Mouse (Mus musculus) MEL (cell line): Measurements from ENCODE around the gene Cacna1c. TPM values are rescaled to one million over a fixed set of nuclear protein-coding genes. Genes with fewer than 3 reads are reported as not detected.
A peak's percentile ranks its signal among the peaks of the same experiment; 100 is the strongest.

Source experiments
- DNase-seq: peaks from one replicate; pipeline ENCODE4 v3.0.0; 2011; ENCODE audit warnings: low read depth, low spot score
- H3K27ac ChIP-seq: 2 replicates; pipeline ENCODE4 v1.5.1; 2012; ENCODE audit warnings: low read depth, mild to moderate bottlenecking, control low read depth, low read length, moderate library complexity; ENCODE audit not compliant: control insufficient read depth
- H3K27me3 ChIP-seq, 2 experiments: fragments of 150-350 bp in 1 of 2; sonication (generic) in 1 of 2; 2 replicates each; pipeline ENCODE4 v1.6.1; 2012; ENCODE audit warnings: low read length in 2 of 2, mild to moderate bottlenecking in 2 of 2, improper control_type of control experiment in 1 of 2, moderate library complexity in 1 of 2; ENCODE audit not compliant: insufficient read depth in 2 of 2, control insufficient read depth in 1 of 2
- H3K36me3 ChIP-seq, 2 experiments: 2 replicates each; pipeline ENCODE4 v1.6.1; 2012 to 2014; ENCODE audit warnings: low read length in 2 of 2, improper control_type of control experiment in 1 of 2, inconsistent platforms in 1 of 2, mild to moderate bottlenecking in 1 of 2; ENCODE audit not compliant: insufficient read depth in 2 of 2, control insufficient read depth in 1 of 2
- H3K4me1 ChIP-seq, 2 experiments: fragments of 150-350 bp in 1 of 2; sonication (generic) in 1 of 2; 2 replicates each; pipeline ENCODE4 v1.6.1; 2012; ENCODE audit warnings: low read length in 2 of 2, improper control_type of control experiment in 1 of 2, mild to moderate bottlenecking in 1 of 2; ENCODE audit not compliant: insufficient read depth in 2 of 2, control insufficient read depth in 1 of 2
- H3K4me3 ChIP-seq, 2 experiments: fragments of 150-350 bp in 1 of 2; sonication (generic) in 1 of 2; 2 replicates each; pipeline ENCODE4 v1.5.1; 2012; ENCODE audit warnings: low read depth in 2 of 2, low read length in 2 of 2, mild to moderate bottlenecking in 2 of 2, moderate library complexity in 2 of 2, control low read depth in 1 of 2, improper control_type of control experiment in 1 of 2; ENCODE audit not compliant: control insufficient read depth in 1 of 2, insufficient read depth in 1 of 2
- H3K79me2 ChIP-seq: 2 replicates; pipeline ENCODE4 v1.6.1; 2012; ENCODE audit warnings: mild to moderate bottlenecking, low read length, moderate library complexity; ENCODE audit not compliant: control insufficient read depth, poor library complexity, insufficient read depth
- H3K9ac ChIP-seq: 2 replicates; pipeline ENCODE4 v1.6.1; 2012; ENCODE audit warnings: low read depth, mild to moderate bottlenecking, control low read depth, low read length, moderate library complexity; ENCODE audit not compliant: control insufficient read depth, poor library complexity, severe bottlenecking
- H3K9me3 ChIP-seq: fragments of 150-350 bp; sonication (generic); replicated peaks from 2 replicates; pipeline ENCODE4 v1.6.1; 2012; ENCODE audit warnings: mild to moderate bottlenecking, low read length, improper control_type of control experiment, moderate library complexity; ENCODE audit not compliant: insufficient read depth
- CTCF ChIP-seq, 3 experiments: IDR thresholded peaks in 2 of 3; conservative IDR thresholded peaks in 1 of 3; 2 replicates each; pipeline ENCODE4 v1.5.1; 2011 to 2012; ENCODE audit warnings: low read length in 3 of 3, low read depth in 2 of 3, mild to moderate bottlenecking in 2 of 3, improper control_type of control experiment in 1 of 3, inconsistent platforms in 1 of 3, mixed read lengths in 1 of 3, moderate library complexity in 1 of 3; ENCODE audit not compliant: control insufficient read depth in 1 of 3, insufficient read depth in 1 of 3, poor library complexity in 1 of 3, severe bottlenecking in 1 of 3
- E2F4 ChIP-seq: IDR thresholded peaks from 2 replicates; pipeline ENCODE4 v1.6.1; 2011; ENCODE audit warnings: low read depth, low read length, improper control_type of control experiment, borderline replicate concordance
- EP300 ChIP-seq, 2 experiments: IDR thresholded peaks; 2 replicates each; pipeline ENCODE4 v1.6.1; 2011; ENCODE audit warnings: improper control_type of control experiment in 2 of 2, low read length in 2 of 2, low read depth in 1 of 2, mild to moderate bottlenecking in 1 of 2
- ETS1 ChIP-seq: IDR thresholded peaks from 2 replicates; pipeline ENCODE4 v1.6.1; 2012; ENCODE audit warnings: low read depth, mild to moderate bottlenecking, inconsistent platforms, low read length, improper control_type of control experiment, moderate library complexity
- GABPA ChIP-seq: IDR thresholded peaks from 2 replicates; pipeline ENCODE4 v1.6.1; 2012; ENCODE audit warnings: low read depth, mild to moderate bottlenecking, inconsistent platforms, low read length, improper control_type of control experiment, moderate library complexity
- GATA1 ChIP-seq: IDR thresholded peaks from 2 replicates; pipeline ENCODE4 v1.6.1; 2011; ENCODE audit warnings: low read depth, low read length, improper control_type of control experiment
- JUND ChIP-seq: IDR thresholded peaks from 2 replicates; pipeline ENCODE4 v1.6.1; 2011; ENCODE audit warnings: low read depth, mild to moderate bottlenecking, improper control_type of control experiment, low read length
- KAT2A ChIP-seq: conservative IDR thresholded peaks from 2 replicates; pipeline ENCODE4 v1.6.1; 2012; ENCODE audit warnings: low read depth, low read length, improper control_type of control experiment, inconsistent platforms
- MEF2A ChIP-seq: IDR thresholded peaks from 2 replicates; pipeline ENCODE4 v1.6.1; 2014; ENCODE audit warnings: low read depth, mild to moderate bottlenecking, inconsistent platforms, low read length, improper control_type of control experiment; ENCODE audit not compliant: poor library complexity, insufficient replicate concordance, severe bottlenecking; ENCODE audit errors: extremely low read depth
- MXI1 ChIP-seq: IDR thresholded peaks from 2 replicates; pipeline ENCODE4 v1.6.1; 2011; ENCODE audit warnings: mild to moderate bottlenecking, low read depth, low read length, improper control_type of control experiment
- MYC ChIP-seq: IDR thresholded peaks from 2 replicates; pipeline ENCODE4 v1.6.1; 2011; ENCODE audit warnings: low read depth, mild to moderate bottlenecking, low read length, improper control_type of control experiment, moderate library complexity
- NELFE ChIP-seq: IDR thresholded peaks from 2 replicates; pipeline ENCODE4 v1.6.1; 2011; ENCODE audit warnings: low read depth, low read length, improper control_type of control experiment
- NRF1 ChIP-seq: IDR thresholded peaks from 2 replicates; pipeline ENCODE4 v1.6.1; 2014; ENCODE audit warnings: low read depth, mild to moderate bottlenecking, inconsistent platforms, low read length, improper control_type of control experiment, moderate library complexity; ENCODE audit not compliant: poor library complexity, insufficient read depth, severe bottlenecking
- RAD21 ChIP-seq: IDR thresholded peaks from 2 replicates; pipeline ENCODE4 v1.6.1; 2011; ENCODE audit warnings: mild to moderate bottlenecking, low read depth, low read length, improper control_type of control experiment
- RCOR1 ChIP-seq: IDR thresholded peaks from 2 replicates; pipeline ENCODE4 v1.6.1; 2012; ENCODE audit warnings: low read depth, mild to moderate bottlenecking, inconsistent platforms, low read length, improper control_type of control experiment
- SIN3A ChIP-seq: IDR thresholded peaks from 2 replicates; pipeline ENCODE4 v1.6.1; 2012; ENCODE audit warnings: low read length, improper control_type of control experiment, inconsistent platforms
- SMC3 ChIP-seq: IDR thresholded peaks from 2 replicates; pipeline ENCODE4 v1.6.1; 2011; ENCODE audit warnings: low read depth, low read length, improper control_type of control experiment
- TAL1 ChIP-seq: IDR thresholded peaks from 2 replicates; pipeline ENCODE4 v1.6.1; 2012; ENCODE audit warnings: mild to moderate bottlenecking, inconsistent platforms, low read length, moderate library complexity, mixed read lengths
- TBP ChIP-seq: IDR thresholded peaks from 2 replicates; pipeline ENCODE4 v1.8.0; 2011; ENCODE audit warnings: low read depth, low read length, improper control_type of control experiment
- TCF12 ChIP-seq: IDR thresholded peaks from 2 replicates; pipeline ENCODE4 v1.6.1; 2014; ENCODE audit warnings: low read depth, mild to moderate bottlenecking, inconsistent platforms, low read length, improper control_type of control experiment, moderate library complexity
- ZKSCAN1 ChIP-seq: IDR thresholded peaks from 2 replicates; pipeline ENCODE4 v1.6.1; 2012; ENCODE audit warnings: low read depth, mild to moderate bottlenecking, inconsistent platforms, low read length, improper control_type of control experiment, moderate library complexity
- ZNF384 ChIP-seq: IDR thresholded peaks from 2 replicates; pipeline ENCODE4 v1.6.1; 2012; ENCODE audit warnings: low read depth, mild to moderate bottlenecking, inconsistent platforms, low read length, improper control_type of control experiment
- polyA plus RNA-seq, 2 experiments: library from polyadenylated mRNA; stranded (reverse) in 1 of 2; unstranded in 1 of 2; fragments of >175 nt in 1 of 2; fragments of >200 nt in 1 of 2; gene quantifications; 2 replicates each; pipeline versions ENCODE4 v1.2.1 to v1.2.4; 2012; ENCODE audit warnings: low replicate concordance in 2 of 2, low read depth in 1 of 2; ENCODE audit not compliant: insufficient read length in 2 of 2, insufficient read depth in 1 of 2, missing spikeins in 1 of 2
- total RNA-seq: library from RNA; depleted of rRNA; stranded (reverse); fragments of 300-350 nt; gene quantifications from 2 replicates; pipeline ENCODE4 v1.2.3, GENCODE M21; 2012

Gene Cacna1c
- total and polyA plus RNA-seq, 3 experiments: 3.4 to 4.4 TPM; not detected in 1

DNA sequence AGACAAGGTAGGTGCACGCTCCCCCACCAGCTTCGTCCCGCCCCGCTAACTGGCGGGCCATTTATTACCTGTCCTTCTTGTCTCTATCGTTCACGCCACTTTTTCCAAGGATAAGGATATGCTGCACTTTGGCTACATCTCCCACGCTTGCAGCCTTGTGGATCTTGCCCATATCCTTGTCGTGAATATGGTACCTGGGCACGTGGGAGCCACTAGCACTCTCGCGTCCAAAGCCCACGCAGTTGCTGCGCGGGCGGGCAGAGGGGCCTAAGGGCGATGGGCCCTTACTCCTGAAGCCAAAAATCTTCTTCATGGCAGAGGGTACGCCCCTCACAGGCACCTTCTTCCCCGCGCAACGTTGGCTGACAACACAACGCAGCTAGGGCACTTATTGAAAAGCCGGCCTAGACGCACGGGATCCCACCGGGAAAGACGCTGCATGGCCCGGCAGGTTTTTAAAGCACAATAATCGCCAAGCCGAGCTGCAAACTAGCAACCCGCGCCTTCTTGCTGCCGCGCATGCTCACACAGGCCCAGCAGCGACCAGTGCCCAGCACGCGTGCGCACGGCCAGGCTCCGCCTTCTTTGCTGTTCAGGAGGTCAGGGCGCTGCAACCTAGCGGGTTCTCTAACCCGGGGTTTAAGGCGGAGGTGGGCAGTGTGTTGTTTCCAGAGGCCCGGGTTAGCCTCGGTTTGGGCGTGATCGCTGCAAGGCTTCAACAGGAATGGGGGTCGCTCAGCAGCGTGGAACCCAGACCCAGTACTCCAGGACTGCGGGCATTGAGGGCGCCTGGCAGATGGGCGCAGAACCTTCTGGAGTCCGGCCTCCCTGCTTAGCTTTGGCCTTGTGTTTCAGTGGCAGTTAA is 634.2 kb downstream of the Cacna1c start, which contains the start of gene Ankrd26 (continued):
- no peak for TF ChIP-seq SMC3
- TF ChIP-seq TCF12: peak; percentile 67; the same call in 1 of the 2 replicates
- no peak for TF ChIP-seq RAD21
- TF ChIP-seq E2F4: no peak
- TF ChIP-seq ETS1: no peak
- TF ChIP-seq ZKSCAN1: no peak
- peak; percentile 96 for TF ChIP-seq NELFE
- TF ChIP-seq NRF1: peak; percentile 98
- TF ChIP-seq EP300 (IDR thresholded peaks at IDR 0.05; ENCODE audit: low read depth in 1 of 2, low read length in 2 of 2): no peak; a peak in 1 of 4 replicates
- TF ChIP-seq ZNF384: no peak
- TF ChIP-seq SIN3A: peak; percentile 72
- TF ChIP-seq MYC: peak; percentile 40; the same call in 1 of the 2 replicates
- TF ChIP-seq CTCF (IDR thresholded peaks at IDR 0.05 in 2 of 3, conservative IDR thresholded peaks at IDR 0.05 in 1 of 3; ENCODE audit: control insufficient read depth in 1 of 3, insufficient read depth in 1 of 3, low read depth in 2 of 3, low read length in 3 of 3, poor library complexity in 1 of 3, severe bottlenecking in 1 of 3): no peak
- peak; percentile 83 for TF ChIP-seq MXI1
- TF ChIP-seq KAT2A: no peak; the same call in 1 of the 2 replicates
- TF ChIP-seq TBP: peak; percentile 77
- no peak for TF ChIP-seq GABPA
- TF ChIP-seq MEF2A: no peak

GRCm38 (mm10) chr6:118561225-118561624 is 635.0 kb downstream of the Cacna1c start:
- peak; percentile 42; the same call in 1 of the 2 replicates for TF ChIP-seq TCF12
- peak; percentile 54; the same call in 1 of the 2 replicates for TF ChIP-seq GATA1
- no peak for TF ChIP-seq NRF1
- no peak for TF ChIP-seq JUND
- TF ChIP-seq RCOR1: no peak
- TF ChIP-seq ZNF384: no peak
- TF ChIP-seq TAL1: peak; percentile 50
- TF ChIP-seq, all 39 proteins: peak for 3
- H3K4me1 ChIP-seq: peaks cover 0 to 3% of the 10 kb centered on the region in 2 experiments; a peak in 2 of 4 replicates
- no peak for DNase-seq
- H3K4me3 ChIP-seq: peak overlapping the region; percentile 86
- peaks cover 11% of the 10 kb centered on the region for H3K79me2 ChIP-seq
- H3K9me3 ChIP-seq: no peaks in the 10 kb centered on the region
- H3K36me3 ChIP-seq: peaks cover 1 to 14% of the 10 kb centered on the region in 2 experiments; a peak in 3 of 4 replicates
- H3K9ac ChIP-seq: peak overlapping the region; percentile 89
- no peaks in the 10 kb centered on the region for H3K27me3 ChIP-seq
- peak overlapping the region; percentile 83; the same call in 1 of the 2 replicates for H3K27ac ChIP-seq
